Mouse (Mus musculus) layer of hippocampus, adult 9-11 months (tissue): Measurements from ENCODE around the gene Epha1.

Experiments used
- DNase-seq: peaks from one replicate; pipeline ENCODE4 v3.0.0; 2022

The Epha1 gene

DNA sequence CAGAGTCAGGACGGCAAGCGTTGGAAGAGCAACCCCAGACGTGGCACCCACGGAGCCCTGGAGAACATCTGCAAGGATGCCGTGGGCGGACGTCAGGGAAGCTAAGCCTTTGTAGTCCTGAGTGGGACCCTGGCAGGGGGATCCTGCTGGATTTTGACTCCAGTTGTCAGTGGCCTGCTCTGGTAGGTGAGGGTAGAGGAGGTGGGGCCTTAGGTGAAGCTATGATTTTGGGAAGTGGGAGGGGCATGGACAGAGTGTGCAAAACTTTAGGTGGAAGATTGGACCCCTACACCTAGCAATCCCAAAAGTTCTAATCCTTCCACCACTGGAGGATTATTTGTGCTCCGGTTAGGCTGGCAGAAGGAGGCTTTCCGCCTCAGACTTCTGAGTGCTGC lies 650 bp downstream of the Epha1 start:
- no peak for DNase-seq

DNA sequence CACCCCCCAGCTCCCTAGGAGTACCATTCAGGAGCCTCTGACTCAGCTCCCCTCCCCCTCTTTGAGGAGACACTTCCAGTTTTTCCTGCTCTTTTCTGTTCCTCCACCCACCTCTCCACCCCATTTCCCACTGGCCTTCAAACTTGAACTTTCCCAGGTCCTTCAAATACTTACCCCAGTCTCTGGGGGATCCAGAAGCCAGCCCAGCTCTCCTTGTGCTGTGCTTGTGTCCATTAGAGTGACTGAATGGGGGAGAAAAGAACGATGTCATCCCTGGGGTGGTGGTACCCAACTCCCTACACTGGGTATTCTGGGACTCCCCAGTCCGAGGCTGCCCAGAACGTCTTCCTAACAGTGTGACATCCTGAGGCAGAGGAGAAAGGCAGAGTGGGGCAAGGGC lies 1.1 kb downstream of the Epha1 start:
- DNase-seq: no peak

DNA sequence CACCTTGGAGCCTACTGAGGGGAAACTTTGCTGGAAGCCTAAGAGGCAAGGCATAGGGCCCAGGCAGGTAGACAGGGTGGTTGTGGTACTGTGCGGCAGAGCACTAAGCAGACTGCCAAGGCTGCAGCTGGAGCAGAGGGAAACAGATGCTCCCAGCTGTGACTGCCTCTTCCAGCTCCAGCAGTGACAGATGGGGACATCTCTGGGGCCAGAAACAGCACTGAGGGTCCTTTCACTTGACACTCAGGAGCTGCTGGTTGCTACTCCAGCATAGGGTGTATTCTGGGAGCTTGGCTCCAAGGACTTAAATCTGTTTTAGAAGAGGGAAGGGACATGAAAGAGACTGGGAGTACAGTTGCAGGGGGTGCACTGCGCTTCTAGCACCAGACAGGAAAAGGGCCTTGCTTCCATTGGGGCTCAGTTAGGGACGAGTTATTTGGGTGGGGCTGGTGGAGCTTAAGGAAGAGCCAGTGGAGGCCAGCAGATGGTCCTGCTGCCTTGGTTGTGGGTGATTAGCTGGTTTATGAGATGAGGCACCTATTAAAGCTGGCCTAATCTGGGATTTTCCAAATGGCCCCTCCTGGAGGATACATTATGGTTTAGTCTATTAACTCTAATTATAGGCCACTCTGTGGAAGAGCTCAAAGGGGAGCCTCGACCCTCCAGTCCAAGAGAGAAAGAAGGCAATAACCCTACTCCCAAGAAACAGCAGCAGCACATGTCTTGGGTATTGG lies 2.3 kb downstream of the Epha1 start:
- peak; percentile 53 for DNase-seq

DNA sequence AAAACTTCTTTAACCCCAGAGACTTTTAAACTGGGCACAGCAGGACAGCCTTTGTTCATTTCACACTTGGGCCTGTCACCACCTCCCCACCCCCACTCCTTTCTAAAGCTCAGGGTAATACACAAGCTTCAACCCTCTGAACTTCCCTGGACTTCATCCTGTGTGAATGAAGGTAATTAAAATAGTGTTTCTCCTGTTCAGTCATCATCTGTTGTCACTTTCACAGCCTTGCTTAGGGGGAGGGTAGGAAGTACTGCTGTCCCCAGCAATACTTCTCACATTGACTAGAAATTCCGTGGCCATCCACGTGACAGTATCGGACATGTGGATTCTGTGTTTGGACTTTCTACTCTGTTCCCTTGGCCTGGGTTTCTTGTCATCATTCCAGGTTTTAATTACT lies 3.2 kb downstream of the Epha1 start:
- DNase-seq: no peak

DNA sequence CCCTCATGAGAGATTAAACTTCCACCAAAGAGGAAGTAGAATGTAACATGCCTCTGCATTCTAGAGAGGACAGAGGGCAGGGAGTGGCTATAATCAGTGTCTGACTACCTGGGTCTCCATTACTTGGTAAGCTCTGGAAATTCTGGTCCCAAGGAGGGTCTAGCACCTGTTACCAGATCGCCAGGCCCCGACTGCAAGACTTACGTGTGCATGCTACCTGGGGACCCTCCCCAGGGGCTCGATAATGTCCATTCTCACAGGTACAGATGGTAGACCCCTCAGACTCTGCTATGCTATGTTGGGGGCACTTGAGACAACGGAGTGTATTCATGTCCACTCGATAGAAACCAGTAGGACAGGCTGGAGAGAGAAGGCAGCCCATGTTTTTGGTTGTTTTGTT lies 7.9 kb downstream of the Epha1 start:
- no peak for DNase-seq

DNA sequence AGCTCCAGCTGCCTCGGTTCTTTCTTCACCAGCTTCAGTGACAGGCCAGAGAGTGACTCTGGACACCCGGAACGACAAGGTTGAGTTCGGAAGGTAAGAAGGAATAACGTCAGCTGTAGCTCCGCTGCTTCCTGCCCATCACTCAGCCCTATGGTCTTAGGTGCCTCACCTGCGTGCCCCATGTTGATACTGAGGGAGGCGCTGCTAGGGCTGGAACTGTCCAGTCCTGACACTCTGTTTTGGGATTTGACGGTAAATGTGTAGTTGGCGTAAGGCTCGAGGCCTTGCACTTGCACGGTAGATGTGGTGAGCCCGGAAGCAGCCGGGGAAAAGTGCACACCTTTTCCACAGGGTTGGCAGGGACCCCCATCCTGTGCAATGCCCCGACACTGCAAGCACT lies 8.5 kb downstream of the Epha1 start:
- DNase-seq: no peak

DNA sequence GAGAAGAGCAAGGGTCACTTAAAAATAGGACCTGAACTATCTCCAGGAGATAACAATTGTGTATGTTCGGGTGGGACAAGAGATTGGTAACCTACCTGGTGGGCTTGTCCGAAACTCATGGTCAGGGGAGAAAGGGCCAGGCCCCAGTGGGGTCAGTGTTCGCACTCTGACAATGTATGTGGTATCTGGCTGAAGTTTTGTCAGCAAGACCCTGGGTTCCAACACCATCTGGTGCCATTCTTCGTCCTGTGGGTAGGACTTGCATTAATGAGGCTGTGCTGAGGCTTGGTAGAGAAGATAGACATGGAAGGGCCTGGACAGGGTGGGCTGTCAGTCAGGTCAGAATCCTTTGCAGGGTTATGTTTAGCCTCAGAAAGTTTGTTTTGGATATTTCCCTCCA lies 9.0 kb downstream of the Epha1 start:
- no peak for DNase-seq

DNA sequence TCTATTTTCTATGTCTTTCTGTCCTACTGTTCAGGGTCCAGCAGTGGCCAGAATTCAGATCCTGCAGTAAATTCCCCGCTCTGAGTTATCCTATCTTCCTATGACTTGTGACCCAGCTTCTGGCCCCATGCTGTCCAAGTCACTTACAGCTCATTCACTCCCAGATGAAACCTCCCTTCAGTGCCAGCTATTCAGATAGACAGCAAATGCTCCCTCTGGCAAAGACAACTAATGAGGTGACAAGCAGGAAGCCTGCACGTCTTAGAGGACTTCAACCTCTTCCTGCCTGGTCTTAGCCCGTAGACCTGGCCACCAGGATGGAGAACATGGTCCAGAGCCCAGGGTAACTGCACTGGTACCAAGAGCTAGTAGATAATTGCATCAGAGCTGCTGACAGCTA lies 10.1 kb downstream of the Epha1 start:
- DNase-seq: no peak

DNA sequence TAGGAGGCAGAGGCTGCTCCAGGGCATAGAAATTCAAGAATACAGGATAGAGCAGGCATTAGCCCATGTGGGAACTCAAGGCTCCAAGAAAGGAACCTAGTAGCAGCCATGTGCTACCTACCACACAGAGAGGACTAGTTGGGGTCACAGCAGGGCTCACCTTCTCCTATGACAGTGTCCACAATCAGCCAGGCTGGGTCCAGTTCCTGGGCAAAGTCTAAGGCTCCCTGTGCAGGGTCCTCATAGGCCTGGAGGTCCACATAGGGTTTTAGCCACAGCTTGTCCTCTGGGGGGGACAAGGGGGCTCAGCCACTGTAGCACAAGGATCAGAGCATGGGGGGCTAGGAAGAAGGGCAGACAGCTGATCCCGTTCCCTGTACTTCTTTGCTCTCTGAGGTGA lies 10.6 kb downstream of the Epha1 start:
- DNase-seq: no peak

DNA sequence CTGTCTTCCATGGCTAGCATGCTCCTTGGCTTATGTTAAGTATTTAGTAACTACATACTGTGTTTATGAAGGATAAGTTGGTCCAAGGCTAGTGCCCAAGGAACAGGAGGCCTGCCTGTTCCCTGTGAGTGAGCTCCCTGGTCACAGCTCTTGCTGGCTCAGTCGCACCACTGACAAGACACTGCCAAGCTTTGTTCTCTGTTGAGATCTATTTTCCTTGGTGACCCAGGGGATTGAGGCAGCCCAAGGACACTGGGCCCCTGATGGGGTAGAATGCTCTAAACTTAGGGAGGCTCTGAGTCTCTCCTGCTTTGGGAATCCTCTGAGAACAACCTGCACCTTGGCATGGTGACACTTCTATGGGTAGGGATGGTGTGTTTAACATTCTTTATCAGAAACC lies 11.0 kb downstream of the Epha1 start:
- no peak for DNase-seq

DNA sequence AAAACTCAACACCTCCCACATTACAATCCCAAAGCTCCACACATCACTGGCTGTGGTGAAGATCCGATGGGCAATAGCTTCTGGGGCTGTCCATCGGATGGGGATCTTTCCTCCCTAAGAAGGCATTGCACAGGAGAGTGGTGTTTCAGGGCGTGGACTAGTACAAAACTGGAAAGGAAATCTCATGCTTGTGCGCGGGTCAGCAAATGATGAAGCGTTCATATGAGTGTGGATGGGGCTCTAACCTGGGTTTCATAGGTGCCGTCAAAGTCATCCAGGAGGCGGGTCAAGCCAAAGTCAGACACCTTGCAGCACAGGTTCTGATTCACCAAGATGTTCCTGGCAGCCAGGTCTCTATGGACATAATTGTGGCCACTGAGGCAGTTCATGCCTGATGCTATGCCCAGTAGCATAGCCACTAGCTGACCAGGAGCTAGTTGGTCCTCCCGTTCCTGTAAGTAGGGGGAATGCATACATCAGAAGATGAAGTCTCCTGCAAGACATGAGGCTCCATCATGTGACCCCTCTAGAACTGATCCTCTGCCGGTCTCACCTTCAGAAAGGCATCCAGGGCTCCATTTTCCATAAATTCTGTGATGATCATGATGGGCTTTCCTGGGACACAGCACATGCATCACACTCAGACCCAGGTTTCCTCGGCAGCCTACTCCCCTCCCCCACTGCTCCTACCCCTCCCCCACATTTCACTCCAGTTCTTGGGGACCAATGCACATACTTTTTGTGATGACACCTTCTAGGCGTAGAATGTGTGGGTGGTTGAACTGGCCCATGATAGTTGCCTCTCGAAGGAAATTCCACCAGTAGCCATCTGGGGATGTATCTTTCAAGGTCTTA lies 11.8 kb downstream of the Epha1 start:
- no peak for DNase-seq

DNA sequence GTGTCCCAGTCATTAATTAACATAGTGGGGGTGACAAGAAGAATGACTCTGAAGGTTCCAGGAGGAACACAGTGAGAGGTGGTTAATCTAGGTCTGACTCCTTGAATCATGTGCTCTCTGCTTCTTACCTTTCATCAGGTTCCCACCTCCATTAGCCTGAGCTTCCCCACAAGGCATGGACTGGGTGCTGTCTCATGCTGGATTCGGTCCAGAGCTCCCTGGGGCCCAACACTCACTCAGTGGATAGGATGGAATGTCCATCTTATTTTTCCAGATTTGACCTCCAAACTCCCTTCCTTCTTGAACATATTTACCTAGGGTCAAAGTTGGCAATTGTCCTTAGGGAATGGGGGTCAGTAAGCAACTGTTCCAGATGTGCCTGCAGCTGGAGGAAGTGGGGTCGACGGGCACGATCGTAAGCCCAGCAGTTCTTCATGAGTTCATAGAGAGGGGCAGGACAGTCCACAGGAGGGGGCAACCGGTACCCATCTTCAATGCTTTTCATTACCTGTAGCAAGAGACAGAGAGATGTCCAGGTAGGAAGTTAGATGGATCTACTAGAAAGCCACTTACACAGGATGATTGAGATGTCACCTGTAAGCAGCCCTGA lies 12.7 kb downstream of the Epha1 start:
- DNase-seq: no peak

DNA sequence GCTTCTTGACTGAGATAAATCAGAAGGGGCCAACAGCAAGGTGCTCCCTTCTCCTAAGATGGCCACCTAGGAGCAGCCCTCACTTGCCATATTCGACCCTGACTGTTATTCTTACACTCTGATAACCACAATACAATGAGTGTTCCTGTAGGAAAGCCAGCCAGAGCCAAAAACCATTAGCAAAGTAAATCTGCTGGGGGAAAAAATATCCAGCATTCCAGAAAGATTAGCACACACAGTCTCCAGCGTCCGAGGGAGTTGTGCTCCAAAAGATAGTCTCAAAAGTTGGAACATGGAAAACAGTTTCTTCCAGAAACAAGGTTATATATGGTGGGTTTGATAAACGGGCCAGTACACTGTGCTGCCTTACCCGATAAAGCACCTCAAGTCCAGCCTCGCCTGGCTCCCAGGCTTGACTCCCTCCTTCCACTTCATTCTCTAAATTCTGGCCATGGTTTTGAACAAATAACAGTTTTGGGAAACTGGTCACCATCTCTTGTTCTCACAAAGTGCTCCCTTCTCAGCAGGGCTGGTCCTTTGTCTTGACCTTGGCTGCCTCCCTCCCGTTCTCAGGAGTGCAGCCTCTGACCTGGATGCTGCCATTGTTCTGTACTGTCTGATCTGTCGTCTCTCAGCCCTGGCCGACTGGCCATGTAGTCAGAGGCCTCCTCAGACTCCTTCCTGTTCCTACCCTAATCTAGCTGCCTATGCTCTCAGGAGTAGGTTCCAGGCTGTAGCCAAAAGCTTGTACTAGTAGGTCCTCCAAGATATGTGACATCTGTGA lies 13.5 kb downstream of the Epha1 start:
- no peak for DNase-seq

DNA sequence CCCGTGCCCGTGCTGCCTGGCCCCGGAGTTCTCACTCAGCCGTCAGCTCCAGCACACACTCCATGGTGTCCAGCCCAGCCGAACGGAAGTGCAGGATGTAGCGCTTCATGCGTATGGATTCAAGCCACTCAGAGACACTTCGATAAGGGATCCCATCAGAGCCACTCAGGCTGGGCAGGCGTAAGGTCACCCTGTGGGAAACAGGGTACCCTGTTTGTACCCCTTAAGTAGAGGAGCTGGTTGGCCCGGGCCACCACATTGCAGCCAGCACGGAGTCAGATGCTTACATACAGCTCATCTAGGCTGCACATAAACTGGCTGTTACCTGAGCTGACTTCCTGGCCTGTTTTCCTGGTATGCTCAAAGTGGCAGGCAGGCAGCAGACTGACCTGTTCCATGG lies 14.2 kb downstream of the Epha1 start:
- DNase-seq: no peak

DNA sequence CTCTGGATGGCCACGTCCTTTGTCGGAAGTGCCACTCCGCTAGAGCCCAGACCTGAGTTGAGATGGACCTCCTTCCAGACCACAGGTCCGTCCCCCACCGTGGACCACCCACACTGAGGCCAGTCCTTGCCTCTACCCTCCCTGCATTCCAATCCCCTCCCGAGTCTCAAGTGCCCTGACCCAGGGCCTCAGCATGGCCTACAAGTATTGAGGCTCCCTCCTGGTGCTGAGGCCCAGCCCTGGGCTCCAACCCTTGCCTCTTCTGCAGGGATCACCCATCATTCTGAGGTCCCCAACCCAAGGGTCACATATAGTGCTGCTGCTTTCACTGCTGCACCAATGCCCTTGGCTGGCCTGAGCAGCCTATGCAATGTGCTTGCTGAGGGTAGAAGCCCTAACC lies 15.2 kb downstream of the Epha1 start:
- no peak for DNase-seq

DNA sequence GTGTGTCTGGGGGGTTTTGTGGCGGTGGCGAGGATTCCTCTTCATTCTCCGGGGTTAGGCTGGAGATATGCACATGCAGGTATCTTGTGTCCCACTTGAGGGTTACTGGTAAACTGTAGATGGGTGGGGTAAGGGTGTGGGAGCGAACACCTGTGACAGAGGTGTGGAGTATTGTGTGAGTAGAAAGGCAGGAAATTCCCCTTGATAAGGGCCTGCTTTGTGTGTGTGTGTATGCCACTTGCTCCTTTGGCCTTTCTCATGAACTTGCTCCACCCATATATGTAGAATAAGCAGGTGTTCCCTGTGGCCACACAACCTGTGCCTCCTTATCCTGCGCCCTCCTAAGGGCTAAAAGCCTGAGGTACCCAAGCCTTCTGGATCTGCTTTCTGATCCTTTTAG lies 16.2 kb downstream of the Epha1 start:
- no peak for DNase-seq

DNA sequence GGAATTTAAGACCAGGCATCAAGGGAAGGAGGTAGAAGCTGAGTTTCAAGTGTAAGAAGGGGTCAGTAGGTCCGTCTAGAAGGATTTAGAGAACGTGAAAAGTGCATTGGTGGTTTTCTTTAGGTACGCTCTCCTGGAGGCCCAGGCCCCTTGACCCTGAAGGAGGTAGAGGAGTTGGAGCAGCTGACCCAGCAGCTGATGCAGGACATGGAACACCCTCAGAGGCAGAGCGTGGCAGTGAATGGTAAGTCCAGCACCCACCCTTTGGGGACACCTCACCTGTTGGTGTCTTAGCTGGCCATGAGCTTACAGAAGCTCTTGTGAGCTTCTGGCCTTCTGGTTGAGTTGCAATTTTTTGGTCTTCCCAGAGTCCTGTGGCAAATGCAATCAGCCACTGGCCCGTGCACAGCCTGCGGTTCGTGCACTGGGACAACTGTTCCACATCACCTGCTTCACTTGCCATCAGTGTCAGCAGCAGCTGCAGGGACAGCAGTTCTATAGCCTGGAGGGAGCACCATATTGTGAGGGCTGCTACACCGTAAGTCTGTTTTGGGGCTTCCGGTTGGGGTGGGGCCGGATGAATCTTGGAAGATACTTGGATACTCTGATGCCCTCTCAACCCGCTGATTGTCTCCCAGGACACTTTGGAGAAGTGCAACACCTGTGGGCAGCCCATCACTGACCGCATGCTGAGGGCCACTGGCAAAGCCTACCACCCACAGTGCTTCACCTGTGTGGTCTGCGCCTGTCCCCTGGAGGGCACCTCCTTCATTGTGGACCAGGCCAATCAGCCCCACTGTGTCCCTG lies 17.1 kb downstream of the Epha1 start:
- DNase-seq: no peak

DNA sequence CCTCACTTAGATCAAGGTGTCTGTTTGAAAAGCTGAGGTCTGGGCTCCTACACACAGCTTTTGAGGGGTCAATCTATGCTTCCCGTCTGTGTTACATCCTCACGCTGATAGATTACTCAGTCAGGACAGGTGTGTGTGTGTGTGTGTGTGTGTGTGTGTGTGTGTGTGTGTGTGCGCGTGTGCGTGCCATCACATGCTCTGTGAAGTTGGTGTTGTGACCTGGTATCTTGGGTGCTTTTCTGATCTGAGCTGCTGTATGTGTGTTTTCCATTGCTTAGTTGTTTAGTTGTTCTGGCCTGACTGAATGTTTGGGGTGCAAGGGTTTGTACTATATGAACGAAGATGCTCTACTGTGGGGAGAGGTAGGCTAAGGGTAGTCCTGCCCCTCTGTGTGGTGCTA lies 17.7 kb downstream of the Epha1 start:
- DNase-seq: no peak

DNA sequence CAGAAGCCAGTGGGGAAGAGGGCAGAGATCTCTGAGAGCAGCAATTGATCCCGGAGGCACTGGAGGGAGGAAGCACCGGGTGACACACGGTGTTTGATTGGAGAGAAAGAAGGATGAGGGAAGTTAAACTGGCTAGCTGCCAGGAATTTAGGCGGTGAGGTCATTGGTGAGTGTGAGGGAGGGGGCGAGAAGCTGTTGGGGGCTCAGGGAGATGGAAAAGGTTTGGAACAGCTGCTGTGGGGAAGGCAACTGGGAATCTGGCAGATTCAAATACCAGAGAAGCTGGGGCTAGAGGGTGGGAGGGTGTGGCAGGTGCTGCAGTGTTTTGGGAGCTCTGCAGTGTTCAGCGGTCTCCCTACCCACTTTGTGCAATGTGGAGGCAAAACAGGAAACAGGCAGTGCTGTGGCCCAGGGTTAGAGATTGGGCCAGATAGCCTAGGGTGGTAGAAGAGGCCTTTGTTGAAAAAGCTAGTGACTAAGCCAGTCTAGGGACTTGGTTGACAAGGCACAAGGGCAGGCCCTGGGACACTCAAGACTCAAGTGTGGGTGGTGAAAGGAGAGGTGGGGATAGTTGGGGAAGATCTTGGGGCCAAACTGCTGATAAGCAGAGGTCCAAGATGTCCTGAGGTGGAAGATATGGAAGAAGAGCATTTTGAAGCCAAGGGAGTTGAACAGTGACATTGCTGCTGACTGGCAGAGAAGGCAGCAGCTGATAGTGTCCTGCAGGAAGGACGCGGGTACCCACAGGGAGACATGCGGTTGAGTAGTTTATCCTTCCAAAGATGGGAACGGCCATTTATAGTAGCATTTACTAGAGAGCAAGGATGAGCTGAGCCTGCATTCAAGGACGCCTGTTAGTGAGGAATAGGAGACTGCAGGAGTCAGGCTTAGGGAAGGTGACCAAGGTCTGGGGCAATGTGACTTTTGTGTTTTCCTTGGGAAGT lies 18.7 kb downstream of the Epha1 start:
- DNase-seq: no peak

DNA sequence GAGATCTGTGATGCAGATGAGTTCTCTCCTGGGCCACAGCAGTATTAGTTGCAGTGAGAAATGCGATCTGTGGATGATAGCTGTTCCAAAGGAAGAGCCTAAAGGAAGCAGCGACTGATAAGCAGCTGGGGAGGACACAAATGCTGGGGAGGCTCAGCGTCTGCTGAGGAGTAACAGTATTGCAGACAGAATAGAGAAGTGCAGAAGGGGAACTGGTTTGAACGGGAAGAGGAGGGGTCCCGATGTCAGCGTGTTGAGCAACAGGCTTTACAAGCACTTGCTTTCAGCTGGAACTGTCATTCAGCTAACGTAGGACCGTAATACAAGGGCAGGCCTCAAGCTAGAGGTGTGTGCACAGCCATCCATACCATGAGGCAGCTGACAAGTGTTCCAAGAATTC lies 19.9 kb downstream of the Epha1 start:
- DNase-seq: peak; percentile 47

DNA sequence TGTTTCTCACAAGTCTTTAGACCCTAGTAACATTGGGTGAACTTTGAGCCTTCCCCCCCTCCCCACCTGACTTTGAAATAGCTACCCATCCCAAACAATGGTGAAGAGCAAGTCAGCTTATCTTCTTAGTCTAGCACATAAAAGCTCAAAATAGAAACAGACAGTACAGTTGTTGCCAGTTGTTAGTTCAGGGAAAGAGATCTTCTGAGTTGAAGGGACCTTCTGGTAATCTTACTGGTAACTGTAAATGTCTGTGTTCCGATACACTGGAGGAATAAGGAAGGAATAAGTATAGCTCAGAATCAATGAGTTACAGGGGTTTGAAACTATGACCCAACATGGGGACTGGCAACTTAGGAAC lies 20.6 kb downstream of the Epha1 start:
- DNase-seq: no peak
